Mouse (Mus musculus) monocyte, adult 2 months (primary cell): ENCODE measurements around the gene Smok3c.
"Not testable (repeated sequence)": the region's sequence is repeated elsewhere in the genome, so short reads cannot be mapped to it uniquely, and the experiment has no call there.

Experiments
- DNase-seq, 2 experiments: peaks; one replicate each; pipeline ENCODE4 v3.0.0; 2022; ENCODE audit warnings: low spot score in 2 of 2, low read depth in 1 of 2

Smok3c gene

DNA sequence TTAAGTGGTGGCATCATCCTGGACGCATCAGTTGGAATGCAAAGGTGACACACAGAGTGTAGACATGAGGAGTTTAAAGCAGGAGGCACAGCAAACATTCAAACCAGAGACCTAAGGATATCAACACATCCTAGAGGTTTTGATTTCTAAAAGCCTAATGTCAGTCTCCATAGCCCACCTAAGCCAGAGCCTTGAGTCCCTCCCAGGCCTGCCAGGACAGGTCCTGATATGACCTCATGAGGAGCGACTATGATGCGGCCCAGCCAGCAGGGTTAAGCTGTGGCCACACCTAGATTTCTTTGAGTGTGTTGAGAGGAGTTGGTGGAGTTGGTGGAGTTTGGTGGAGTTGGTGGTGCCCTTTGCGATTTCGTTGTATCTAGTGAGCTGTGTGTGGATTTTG lies at the start of gene Smok3c:
Gene Smok3c, plus strand, starts transcription at position 301 of the 400 bp plus-strand sequence.
- DNase-seq: not testable (repeated sequence)

DNA sequence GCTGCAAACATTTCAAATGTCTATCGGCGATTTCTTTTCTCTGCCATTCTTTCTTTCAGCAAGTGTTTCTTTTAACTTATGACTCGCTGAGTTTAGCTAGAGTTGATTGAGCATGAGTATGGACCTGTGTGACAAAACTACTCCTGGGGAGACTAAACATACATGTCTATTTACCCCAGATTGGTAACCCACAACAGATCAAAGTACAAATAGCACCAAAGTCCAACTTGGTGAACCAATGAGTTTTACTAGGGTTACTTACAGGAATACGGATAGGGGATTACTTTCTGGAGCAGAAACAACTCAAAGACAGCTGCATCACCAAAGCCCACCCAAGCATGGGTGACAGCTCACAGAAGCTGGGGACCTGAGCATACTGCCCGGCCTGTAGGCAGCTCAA lies 43.6 kb upstream of the Smok3c start:
- no peak for DNase-seq

DNA sequence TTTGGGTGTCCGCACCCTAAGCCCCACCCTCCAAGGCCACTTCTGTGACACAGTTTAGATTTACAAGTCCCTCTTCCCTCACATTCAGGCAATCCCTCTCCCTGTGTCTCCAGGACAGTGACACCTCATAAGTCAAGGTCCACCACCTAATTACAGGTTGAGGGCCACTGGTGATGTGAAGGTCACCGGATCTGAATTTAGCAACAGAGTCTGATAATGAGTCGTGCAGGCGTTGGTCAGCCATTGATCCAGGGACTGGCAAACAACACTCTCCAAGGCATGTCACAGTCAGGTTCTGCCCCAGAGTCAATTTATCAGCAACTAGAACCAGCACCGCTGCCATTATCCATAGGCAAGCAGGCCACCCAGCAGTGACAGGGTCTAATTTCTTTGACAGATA lies 40.6 kb upstream of the Smok3c start:
- DNase-seq: no peak

DNA sequence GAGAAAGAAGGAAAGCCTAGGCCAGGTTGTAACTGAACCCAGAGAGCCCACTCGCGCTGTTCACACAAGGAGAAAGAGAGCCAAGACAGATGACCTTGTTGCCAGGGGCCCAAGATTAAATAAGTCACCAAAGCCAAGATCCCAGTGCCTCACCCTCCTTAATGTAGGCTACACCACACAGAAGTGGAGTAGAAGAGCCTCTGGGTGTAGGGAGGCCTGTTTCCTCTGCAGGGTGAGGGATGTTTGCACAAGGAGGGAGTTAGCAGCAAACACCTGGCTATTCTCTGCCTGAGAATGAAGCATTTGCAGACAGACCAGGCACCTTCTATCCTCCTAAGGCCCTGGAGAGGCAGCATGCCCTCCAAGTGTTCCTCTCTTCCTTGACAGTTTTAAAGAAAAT lies 36.5 kb upstream of the Smok3c start:
- no peak for DNase-seq

DNA sequence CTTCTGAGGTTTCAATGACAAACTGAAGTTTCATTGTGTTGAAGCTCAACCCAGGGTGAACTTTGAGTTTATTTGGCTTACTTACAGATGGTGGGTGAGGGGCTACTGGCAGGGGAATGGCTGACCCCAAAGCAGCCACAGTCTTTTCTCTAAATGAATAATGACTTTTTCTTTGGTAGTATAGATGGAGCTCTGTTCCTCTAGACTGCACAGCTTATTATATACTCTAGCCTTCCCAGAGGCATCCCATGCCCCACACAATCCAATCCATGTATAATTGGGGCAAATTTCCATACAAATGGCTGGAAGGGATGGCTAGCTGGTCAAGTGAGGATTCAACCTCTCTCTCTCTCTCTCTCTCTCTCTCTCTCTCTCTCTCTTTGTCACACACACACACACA lies 36.0 kb upstream of the Smok3c start:
- DNase-seq: no peak

DNA sequence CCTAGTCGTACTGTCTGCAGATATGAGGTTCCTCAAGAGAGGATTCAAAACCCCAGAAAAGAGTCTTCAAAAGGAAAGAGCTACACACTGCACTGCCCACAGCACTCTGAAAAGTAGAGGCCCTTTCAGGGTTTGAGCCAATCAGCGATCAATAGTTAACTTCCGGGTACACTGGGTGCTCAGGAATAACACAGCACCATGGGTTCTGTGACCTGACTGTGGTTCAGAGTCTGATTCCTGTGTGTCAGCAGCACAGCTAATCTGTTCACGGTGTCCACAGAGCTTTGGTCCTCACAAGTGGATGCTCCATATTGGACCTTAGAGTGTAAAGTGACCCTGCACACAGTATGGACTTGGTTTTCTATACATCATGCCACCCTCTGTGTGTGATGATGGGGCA lies 33.4 kb upstream of the Smok3c start:
- DNase-seq: not testable (repeated sequence)

DNA sequence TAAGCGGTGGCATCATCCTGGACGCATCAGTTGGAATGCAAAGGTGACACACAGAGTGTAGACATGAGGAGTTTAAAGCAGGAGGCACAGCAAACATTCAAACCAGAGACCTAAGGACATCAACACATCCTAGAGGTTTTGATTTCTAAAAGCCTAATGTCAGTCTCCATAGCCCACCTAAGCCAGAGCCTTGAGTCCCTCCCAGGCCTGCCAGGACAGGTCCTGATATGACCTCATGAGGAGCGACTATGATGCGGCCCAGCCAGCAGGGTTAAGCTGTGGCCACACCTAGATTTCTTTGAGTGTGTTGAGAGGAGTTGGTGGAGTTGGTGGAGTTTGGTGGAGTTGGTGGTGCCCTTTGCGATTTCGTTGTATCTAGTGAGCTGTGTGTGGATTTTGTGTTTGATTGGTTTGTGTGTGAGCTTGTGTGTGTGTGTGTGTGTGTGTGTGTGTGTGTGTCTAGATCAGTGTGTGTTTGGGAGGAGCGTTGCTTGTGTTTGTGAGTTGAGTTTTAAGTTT lies 32.0 kb upstream of the Smok3c start, which contains the start of the genes Smok3a and Smok3b:
Gene Smok3a, plus strand, starts transcription at position 301 of the 519 bp plus-strand sequence.
Gene Smok3b, plus strand, starts transcription at position 469 of the 519 bp plus-strand sequence.
- not testable (repeated sequence) for DNase-seq

DNA sequence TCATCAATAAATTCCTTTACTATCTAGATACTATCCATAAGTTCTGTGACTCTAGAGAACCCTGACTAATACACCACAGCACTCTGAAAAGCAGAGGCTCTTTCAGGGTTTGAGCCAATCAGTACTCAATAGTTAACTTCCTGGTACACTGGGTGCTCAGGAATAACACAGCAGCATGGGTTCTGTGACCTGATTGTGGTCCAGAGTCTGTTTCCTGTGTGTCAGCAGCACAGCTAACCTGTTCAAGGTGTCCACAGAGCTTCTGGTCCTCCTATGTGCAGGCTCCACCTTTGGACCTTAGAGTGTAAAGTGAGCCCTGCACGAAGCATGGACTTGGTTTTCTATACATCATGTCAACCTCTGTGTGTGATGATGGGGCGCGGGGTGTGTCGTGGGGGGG lies 20.8 kb downstream of the Smok3c start:
- DNase-seq: no peak

DNA sequence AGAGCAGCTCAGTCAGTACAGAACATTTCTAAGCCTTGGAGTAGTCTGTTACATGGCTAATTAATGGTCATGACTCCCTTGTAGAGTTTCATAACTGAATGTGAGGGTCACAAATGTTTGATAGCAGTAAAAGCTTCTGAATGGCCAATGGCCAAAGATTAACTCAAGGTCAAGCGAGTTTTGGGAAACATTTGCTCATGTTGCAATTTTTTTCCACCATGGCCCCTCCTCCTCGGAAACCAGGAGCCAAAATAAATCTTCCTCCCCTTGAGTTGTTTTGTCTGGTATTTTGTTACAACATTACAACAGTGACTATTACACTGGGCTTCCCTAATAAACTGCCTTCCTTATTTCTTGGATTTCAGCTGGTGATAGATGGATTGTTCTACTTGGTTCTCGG lies 22.7 kb downstream of the Smok3c start:
- DNase-seq: no peak

DNA sequence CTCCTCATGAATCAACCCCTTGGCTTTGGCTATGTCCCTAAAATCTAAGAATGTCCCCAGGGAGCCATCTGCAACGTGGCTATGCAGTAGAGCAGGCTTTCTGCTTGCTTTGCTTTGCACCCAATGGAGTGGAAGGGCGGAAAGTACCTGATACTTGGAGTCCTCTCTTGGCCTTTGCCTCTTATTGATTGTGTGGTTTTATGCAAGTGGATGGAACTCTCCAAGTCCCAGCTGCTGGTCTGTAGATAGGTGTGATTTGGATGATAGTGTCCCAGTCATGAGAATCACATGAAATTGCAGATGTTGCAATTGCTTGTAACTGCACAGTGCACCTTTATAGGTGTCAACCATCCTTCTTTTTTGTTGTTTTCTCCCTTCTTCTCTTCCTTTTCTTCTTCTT lies 23.2 kb downstream of the Smok3c start:
- no peak for DNase-seq

DNA sequence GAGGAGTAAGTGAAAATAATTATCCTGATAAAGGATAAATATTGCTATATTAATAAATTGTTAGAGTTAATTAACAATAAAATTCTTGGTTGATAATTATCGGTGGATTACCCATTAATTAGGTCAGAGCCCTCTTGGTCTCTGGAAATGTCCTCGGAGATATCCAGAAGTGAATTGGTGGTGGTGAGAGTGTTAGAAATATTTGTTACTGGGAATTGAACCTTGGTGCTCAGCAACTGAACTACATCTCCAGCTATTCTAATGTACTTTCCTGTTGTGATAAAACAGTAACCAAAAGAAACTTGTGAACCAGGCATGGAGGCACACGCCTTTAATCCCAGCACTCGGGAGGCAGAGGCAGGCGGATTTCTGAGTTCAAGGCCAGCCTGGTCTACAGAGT lies 27.5 kb downstream of the Smok3c start:
- DNase-seq: no peak

DNA sequence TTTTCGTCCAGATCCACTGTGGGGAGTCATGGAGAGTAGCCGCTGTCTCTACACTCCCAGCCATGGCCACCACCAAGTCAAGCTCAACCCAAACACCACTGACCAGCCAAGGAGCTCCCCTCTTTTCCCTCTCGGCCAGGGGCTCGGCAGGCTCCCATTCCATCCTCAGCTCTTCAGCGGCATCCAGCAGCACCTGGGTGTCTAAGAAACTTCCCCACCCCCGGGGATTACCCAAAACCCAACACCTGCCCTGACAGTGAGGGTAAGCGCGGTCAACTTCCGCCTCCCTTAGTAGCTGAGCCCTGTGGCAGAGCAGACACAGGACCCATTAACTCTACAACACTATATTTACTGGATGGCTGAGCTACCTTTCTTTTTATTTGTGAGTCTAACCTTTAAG lies 28.5 kb downstream of the Smok3c start:
- no peak for DNase-seq

DNA sequence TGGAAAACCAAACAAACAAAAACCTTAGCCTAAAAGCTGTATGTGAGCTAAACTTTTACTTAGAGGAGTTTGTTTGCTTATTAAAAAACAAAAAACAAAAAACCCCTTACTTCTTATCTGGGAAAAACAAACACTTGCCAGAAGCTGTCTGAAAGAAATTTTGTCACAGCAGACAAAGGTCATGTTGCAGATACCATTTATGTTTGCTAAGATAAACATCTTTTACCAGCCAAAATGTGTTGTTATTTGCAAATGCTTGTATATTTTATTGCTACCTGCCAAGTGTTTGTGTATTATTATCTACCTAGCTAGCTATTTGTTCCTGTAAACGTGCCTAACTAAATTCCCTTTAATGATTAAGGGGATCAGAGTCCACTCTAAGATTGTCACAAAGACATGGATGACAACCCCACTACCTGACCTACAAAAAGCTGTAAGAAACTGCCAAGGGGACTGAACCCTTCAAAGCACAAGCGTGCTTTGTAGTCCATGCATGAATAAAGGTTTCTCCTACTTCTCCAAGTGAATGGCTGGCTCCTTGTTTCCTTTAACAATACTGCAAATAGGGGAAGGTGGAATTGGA lies 30.4 kb downstream of the Smok3c start:
- no peak for DNase-seq

DNA sequence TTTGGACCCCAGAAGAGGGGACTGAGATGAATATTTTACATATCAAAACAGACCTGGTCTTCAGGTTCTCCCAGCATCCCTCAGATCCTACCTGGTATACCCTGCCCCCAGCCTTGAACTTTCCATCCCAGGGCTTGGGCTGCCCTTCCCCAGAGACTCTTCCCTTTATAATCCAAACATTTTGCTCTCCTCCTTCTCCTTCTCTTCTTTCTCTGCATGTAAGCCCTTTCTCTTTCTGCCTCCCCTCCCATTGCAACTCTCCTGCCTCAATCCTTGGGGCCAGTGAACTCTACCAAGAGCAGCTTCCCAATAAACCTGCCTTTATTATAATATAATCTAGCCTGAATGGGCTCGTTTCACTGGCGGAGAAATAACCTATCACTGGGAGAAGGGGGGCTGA lies 30.9 kb downstream of the Smok3c start:
- no peak for DNase-seq

DNA sequence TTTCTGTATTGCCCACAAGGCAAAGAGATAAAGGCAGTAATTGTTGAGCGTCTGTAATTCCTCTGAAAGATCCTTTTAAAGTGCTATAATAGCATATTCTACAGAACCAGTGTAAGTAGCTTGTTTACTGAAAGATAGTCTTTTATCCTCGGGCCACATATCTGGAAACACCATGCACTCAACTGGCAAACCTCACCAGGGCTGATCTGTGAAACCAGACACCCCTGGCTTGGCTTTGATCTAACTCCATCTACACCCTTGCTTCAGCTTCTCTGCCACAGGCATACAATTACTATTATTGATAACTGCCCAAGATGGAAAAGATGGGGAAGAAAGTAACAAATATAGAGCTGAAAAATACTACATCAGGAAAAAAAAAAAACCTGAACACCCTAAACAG lies 31.5 kb downstream of the Smok3c start:
- DNase-seq: no peak

DNA sequence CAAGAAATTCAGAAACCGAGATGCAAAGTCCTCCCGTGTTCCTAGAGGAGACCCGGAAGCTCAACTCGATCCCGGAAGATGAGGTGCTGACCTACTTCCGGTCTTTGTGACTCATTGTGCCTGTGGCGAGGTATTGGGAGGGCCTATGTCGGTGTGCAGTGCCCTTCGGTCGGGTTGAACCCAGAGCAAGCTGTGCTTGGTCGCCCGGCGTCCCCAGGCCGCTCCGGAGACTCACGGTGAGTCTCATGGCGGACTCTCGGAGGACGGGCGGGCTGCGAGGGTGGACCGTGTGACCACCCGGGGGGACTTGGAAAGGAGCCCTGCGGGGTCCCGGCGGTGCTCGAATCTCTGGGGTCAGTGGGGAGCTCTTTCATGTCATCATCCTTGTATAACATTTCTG lies 32.0 kb downstream of the Smok3c start, which contains the start of gene Zkscan1:
Gene Zkscan1, plus strand, starts transcription at position 89 of the 400 bp plus-strand sequence.
- DNase-seq: peak; percentile 64

DNA sequence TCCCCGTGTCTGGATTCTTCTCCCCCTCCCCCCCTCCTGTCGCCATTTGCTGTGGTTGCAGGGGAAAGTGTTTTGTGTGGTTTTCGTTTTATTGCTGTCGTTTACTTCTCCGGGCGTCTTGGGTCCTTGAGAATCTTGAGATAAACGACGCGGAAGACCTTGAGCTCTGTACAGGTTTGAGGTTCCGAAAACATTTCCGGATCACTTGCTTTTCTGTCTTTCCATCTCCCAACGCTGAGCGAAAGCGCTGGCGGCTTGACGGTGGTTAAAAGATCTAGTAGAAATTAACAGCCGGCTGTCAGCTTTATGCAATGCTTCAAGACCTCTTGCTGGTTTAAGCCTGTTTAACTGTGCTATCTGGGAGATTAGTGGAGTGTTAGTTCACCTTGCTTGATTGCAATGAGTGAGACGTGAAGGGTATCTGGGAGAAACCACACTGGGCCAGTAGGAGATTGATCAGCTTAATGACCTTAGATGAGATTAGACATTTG lies 32.5 kb downstream of the Smok3c start:
- no peak for DNase-seq

DNA sequence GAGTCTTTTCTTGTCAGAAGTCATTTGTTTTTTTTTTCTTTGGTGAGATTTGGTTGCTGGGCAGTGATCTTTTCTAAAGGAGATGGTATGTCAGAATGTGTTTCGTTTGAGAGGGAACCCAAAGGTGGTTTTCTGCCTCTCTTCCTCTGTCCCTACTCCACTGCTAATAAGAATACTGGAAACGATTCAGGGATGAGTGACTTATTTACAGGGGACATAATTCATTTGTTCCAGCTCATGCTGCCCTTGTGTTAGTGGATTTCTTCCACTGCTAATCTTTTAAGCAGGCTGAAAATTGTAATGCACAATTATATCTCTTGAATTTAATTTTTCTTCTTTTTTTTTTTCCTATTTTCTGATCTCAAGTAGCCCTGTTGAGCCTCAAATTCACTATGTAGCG lies 33.8 kb downstream of the Smok3c start:
- no peak for DNase-seq

DNA sequence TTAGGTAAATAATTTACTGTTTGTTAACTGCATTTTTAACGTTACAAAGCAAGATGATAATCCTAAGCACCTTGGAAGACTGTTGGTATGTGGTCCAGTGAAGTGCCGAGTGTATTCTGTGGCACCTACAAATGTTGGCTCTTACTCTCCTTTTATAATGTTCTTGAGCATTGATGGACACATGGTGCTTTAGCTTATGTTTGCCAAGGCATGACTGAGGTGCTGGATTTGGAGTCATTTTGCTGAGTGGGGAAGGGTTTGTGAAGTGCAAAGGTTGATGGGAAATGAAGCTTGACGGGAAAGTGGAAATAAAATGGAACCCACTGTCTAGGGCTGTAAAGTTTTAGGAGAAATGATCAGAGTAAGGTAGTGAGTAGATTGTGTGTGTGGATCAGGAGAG lies 35.4 kb downstream of the Smok3c start:
- no peak for DNase-seq

DNA sequence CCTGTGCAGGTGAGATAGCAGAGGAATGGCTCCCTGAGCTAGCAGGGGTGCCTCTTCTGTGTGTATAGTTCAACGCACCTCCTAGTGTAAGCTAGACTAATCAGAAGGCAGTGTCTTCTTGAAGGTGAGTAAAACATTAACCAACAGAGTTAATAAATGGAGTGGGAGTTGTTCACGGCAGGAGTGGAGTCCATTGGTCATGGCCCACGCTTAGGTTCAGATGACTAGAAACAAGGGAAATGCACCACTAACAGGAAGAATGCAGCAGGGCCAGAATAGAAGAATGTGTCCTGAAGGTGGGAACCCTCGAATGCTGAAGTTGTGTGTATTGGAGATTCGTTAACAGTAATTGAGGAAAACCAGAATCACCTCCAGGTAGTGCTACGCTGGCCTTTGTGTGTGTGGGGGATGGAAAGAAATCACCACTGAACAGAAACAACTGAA lies 36.1 kb downstream of the Smok3c start:
- DNase-seq: no peak

DNA sequence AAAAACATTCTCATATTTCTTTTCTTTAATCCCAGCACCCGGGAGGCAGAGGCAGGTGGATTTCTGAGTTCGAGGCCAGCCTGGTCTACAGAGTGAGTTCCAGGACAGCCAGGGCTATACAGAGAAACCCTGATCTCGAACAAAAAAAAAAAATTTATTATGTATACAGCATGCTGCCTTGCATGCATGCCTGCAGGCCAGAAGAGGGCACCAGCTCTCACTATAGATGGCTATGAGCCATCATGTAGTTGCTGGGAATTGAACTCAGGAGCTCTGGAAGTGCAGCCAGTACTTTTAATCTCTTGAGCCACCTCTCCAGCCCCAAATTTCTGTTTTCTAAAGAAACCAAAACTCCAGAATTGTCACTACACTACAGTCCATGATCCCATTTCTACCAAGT lies 37.3 kb downstream of the Smok3c start:
- DNase-seq: no peak

DNA sequence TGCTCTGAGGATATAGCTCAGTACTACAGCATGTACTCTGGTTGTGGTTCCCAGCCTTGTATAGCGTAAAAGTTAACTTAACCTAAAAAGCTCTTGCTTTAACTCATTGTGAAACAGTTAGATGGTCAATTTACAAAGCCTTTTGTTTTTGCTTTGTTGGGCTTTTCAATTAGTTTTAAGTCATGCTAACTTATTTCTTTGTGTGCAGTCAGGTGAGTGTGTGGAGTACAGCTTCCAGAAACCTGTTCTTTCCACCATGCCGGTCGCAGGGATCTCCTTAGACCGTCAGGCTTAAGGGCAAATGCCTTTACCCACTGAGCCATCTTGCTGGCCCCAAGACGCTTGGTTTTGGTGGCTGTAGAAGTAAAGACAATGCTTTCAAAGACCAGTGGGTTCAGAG lies 37.7 kb downstream of the Smok3c start:
- DNase-seq: no peak

DNA sequence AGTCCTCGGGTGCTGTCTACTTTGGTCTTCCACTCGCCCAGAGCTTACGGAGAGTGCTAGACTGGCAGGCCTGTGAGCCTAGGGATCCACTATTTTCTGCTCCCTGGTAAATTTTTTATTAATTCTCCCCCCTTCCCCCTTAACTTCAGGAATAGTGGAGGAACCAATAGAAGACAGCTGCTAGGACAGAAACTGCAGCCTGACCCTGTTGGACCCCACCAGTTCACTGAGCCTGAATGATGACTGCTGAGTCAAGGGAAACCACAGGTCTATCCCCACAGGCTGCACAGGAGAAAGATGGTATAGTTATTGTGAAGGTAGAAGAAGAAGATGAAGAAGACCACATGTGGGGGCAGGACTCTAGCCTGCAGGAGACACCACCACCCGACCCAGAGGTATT lies 39.8 kb downstream of the Smok3c start:
- no peak for DNase-seq
